Mouse (Mus musculus) intestine, embryonic 16.5 days (tissue): ENCODE data around the gene Bloc1s2. TPM values are rescaled to one million over a fixed set of nuclear protein-coding genes. Genes with fewer than 3 reads are reported as not detected.

Experiments used
- ATAC-seq: fragments of 200-750 bp; cut with Nextera tagmentation; 2 replicates; pipeline ENCODE4 v1.8.0; 2017; ENCODE audit warnings: moderate TSS enrichment, moderate library complexity
- H3K27ac ChIP-seq: fragments of 300-500 bp; sonication (generic); 2 replicates; pipeline ENCODE4 v1.5.1; 2014; ENCODE audit warnings: mild to moderate bottlenecking, low read length
- H3K27me3 ChIP-seq: fragments of 300-500 bp; sonication (generic); replicated peaks from 2 replicates; pipeline ENCODE4 v1.6.1; 2014; ENCODE audit warnings: low read length, control low read depth, mixed read lengths; ENCODE audit not compliant: control insufficient read depth, insufficient read depth
- H3K36me3 ChIP-seq: fragments of 300-500 bp; sonication (generic); 2 replicates; pipeline ENCODE4 v1.6.1; 2014; ENCODE audit warnings: low read length, control low read depth; ENCODE audit not compliant: control insufficient read depth, insufficient read depth
- H3K4me1 ChIP-seq: fragments of 300-500 bp; sonication (generic); 2 replicates; pipeline ENCODE4 v1.6.1; 2014; ENCODE audit warnings: low read length, control low read depth, mixed read lengths; ENCODE audit not compliant: control insufficient read depth, insufficient read depth
- H3K4me2 ChIP-seq: fragments of 300-500 bp; sonication (generic); 2 replicates; pipeline ENCODE4 v1.6.1; 2014; ENCODE audit warnings: low read depth, low read length, control low read depth
- H3K4me3 ChIP-seq: fragments of 300-500 bp; sonication (generic); 2 replicates; pipeline ENCODE4 v1.5.1; 2014; ENCODE audit warnings: mild to moderate bottlenecking, low read length
- H3K9ac ChIP-seq: fragments of 300-500 bp; sonication (generic); 2 replicates; pipeline ENCODE4 v1.6.1; 2014; ENCODE audit warnings: low read depth, low read length
- H3K9me3 ChIP-seq: fragments of 300-500 bp; sonication (generic); 2 replicates; pipeline ENCODE4 v1.6.1; 2016; ENCODE audit warnings: low read length, control low read depth; ENCODE audit not compliant: control insufficient read depth
- WGBS: fragments of 180-500 bp; shearing (Covaris S2); extraction: QIAGEN DNeasy Blood & Tissue Kit; methylation state at CpG from one replicate; pipeline ENCODE4 v1.1.7; 2014; 5-methylcytosine and 5-hydroxymethylcytosine counted together
- polyA plus RNA-seq: library from polyadenylated mRNA; unstranded; fragments of >200 nt; fragmentation: Nextera tagmentation; extraction: Ambion mirVana; gene quantifications from 2 replicates; pipeline ENCODE4 v1.2.1, GENCODE M21; 2015

Bloc1s2 gene
- polyA plus RNA-seq, 1 experiment from 2014 or later = 90.9 TPM

- no peak overlapping the region for H3K9ac ChIP-seq
- no peak overlapping the region for H3K27ac ChIP-seq
- 0 out of 2 replicates have a peak, but pooled peaks cover 6% of the 10 kb centered on the region for H3K36me3 ChIP-seq
- no peak overlapping the region for H3K4me3 ChIP-seq
- H3K27me3 ChIP-seq = no peaks in the 10 kb centered on the region
- ATAC-seq = no peak
- H3K4me1 ChIP-seq = peaks cover 9% of the 10 kb centered on the region; the same call in 1 of the 2 replicates
- H3K4me2 ChIP-seq = no peak overlapping the region
- no peaks in the 10 kb centered on the region for H3K9me3 ChIP-seq
Measured at GRCm38 (mm10) chr19:44108996-44109395, 37.2 kb downstream of the Bloc1s2 start.

DNA sequence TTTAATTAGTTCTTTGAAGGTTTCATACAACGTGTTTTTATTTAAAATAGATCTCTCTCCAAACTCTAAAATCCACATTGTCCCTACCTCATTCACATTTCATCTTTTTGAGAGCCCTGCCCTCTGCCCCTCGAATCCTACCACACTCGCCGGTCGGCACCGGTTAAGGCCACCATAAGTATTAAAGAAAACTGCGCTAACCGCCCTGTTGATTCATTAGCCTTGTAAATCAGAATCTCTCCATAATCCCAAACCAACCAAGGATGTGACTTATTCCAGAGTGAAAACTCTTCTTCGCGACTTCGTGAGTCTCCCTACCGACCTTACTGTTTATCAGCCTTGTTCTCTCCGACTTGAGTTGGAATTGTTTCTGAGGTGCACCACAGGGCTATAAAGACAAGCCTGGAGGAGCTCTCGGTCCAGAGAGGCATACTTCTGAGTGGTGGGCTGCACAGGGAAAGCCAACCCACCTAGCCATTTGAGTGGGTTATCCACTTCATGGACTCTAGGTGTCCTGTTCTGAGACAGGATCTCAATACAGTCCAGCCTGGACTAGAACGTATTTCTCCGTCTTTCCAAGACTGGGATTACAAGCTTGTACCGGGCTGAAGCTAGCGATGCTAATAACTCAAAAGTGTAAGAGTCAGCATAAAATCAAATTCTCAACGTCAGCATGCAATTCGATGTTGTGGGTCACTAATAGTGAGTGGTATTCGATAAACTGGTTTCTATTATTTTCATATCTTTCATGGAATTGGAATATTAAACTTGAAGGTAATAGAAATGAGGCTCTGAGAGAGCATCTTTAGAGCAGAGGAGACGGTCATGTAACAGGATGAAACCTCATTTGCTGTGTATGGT lies 38.4 kb downstream of the Bloc1s2 start:
- ATAC-seq = peak; percentile 39; the same call in 1 of the 2 replicates
- WGBS = 27% methylated on average over 22 of the region's 22 CpGs

DNA sequence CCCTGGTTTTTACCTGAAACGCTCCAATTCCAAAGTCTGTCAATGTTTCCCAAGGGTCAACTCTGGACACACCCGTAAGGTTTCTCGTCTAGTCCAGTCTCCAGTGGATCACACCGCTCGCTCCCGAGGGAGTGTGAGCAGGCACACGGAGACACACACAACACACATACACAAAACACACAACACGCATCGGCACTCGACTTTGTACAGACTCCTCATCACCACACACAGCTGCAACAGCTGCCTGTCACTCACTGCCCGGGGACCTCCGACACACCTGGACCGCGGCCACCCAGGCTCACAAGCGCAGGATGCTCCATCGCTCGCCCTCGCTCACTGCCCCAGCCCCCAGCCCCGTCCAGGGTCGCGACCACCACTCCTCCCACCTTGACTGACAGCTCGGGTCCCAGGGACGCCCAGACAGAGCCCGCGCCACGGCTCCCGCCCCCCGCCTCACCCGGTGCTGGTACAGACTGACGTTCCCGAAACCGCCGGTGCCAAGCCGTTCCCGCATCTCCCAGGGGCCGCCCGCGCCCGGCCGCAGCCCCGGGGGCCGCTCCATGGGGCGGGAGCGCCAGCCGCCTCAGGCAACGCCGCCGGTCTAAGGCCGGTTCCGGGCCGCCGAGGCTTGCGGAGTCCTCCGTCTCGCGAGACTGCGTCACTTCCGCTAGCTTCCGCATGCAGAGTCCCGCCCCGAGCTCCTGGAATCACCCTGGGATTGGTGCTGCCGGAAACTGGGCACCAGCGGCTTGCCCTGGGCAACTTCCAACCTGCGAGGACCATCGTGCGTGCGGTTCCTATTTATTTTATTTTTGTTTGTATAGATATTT lies 39.2 kb downstream of the Bloc1s2 start, which contains the start of gene Chuk:
TSS of gene Chuk (minus strand) at position 650 of the 830 bp plus-strand sequence.
- H3K4me1 ChIP-seq = peaks cover 9% of the 10 kb centered on the region; the same call in 1 of the 2 replicates
- H3K27ac ChIP-seq = peak within 1 kb of the TSS; percentile 45
- H3K9ac ChIP-seq = peak within 1 kb of the TSS; percentile 97
- H3K4me3 ChIP-seq = peak within 1 kb of the TSS; percentile 95
- H3K36me3 ChIP-seq = 0 out of 2 replicates have a peak, but pooled peaks cover 3% of the 10 kb centered on the region
- peak within 1 kb of the TSS; percentile 88 for H3K4me2 ChIP-seq
- WGBS = 1% methylated on average over 67 of the region's 67 CpGs
- ATAC-seq = peak; percentile 98
- no peaks in the 10 kb centered on the region for H3K27me3 ChIP-seq
- no peaks in the 10 kb centered on the region for H3K9me3 ChIP-seq

More for the DNA sequence above, 38.4 kb downstream of the Bloc1s2 start:
- H3K4me3 ChIP-seq = peak overlapping the region; percentile 95
- H3K9me3 ChIP-seq = no peaks in the 10 kb centered on the region
- peaks cover 9% of the 10 kb centered on the region; the same call in 1 of the 2 replicates for H3K4me1 ChIP-seq
- H3K36me3 ChIP-seq = 0 out of 2 replicates have a peak, but pooled peaks cover 6% of the 10 kb centered on the region
- peak overlapping the region; percentile 83 for H3K4me2 ChIP-seq
- peak overlapping the region; percentile 68 for H3K9ac ChIP-seq
- H3K27me3 ChIP-seq = no peaks in the 10 kb centered on the region
- H3K27ac ChIP-seq = no peak overlapping the region

DNA sequence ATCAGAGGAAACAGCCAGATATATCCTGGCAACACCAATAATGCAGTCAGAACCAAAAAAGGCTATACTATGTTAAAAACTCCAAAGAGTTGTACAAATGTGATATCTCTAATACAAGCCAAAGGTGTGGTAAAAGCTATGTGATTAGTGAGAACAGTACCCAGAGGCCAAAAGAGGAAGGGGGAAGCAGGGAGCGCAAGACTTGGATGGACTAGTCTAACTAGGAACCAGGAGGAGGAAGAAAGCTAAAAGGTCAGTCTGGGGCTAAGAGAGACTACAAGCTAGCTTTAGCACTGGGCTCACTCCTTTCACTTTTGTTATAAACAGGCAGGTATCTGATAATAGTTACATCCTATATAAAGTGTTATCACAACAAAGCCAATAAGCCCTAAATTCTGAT lies 41.9 kb downstream of the Bloc1s2 start:
- no peak overlapping the region for H3K9ac ChIP-seq
- H3K4me3 ChIP-seq = no peak overlapping the region
- no peak overlapping the region for H3K27ac ChIP-seq
- H3K36me3 ChIP-seq = no peaks in the 10 kb centered on the region
- 94% methylated on average over 1 of the region's 1 CpGs for WGBS
- peaks cover 9% of the 10 kb centered on the region; the same call in 1 of the 2 replicates for H3K4me1 ChIP-seq
- no peaks in the 10 kb centered on the region for H3K9me3 ChIP-seq
- H3K4me2 ChIP-seq = no peak overlapping the region
- no peaks in the 10 kb centered on the region for H3K27me3 ChIP-seq
- no peak for ATAC-seq

- Histone ChIP-seq H3K4me2 (no peak overlapping the region), H3K9me3 (no peaks in the 10 kb centered on the region), H3K4me1 (peaks cover 8% of the 10 kb centered on the region; the same call in 1 of the 2 replicates), H3K4me3 (no peak overlapping the region), H3K27ac (no peak overlapping the region), H3K36me3 (no peaks in the 10 kb centered on the region), H3K27me3 (no peaks in the 10 kb centered on the region), H3K9ac (no peak overlapping the region)
- WGBS = 89% methylated on average over 3 of the region's 3 CpGs
- no peak for ATAC-seq
Measured at GRCm38 (mm10) chr19:44103001-44103400, 43.2 kb downstream of the Bloc1s2 start.

- H3K36me3 ChIP-seq = peaks cover 7% of the 10 kb centered on the region
Measured at GRCm38 (mm10) chr19:44100840-44101239, 45.4 kb downstream of the Bloc1s2 start.

More at GRCm38 (mm10) chr19:44100840-44101239, 45.4 kb downstream of the Bloc1s2 start:
- Histone ChIP-seq H3K4me1 (no peaks in the 10 kb centered on the region), H3K27me3 (no peaks in the 10 kb centered on the region), H3K4me3 (no peak overlapping the region), H3K9ac (no peak overlapping the region), H3K9me3 (no peaks in the 10 kb centered on the region), H3K27ac (no peak overlapping the region), H3K4me2 (no peak overlapping the region)
- ATAC-seq = no peak

Other genes with a start within 250 kb of the Bloc1s2 start
- gene Dnmbp, start 206.3 kb downstream of the Bloc1s2 start, polyA plus RNA-seq = 34.2 and 34.3 TPM in 2 replicates
- gene Cpn1, start 159.9 kb downstream of the Bloc1s2 start, polyA plus RNA-seq = 27.7 and 32.4 TPM in 2 replicates
- gene Cyp2c23, start 117.2 kb downstream of the Bloc1s2 start, polyA plus RNA-seq = 5.9 and 9.0 TPM in 2 replicates
- 43.9 and 45.3 TPM in 2 replicates for gene Erlin1, start 76.7 kb downstream of the Bloc1s2 start, polyA plus RNA-seq
- 40.0 and 40.2 TPM in 2 replicates for gene Chuk, start 39.0 kb downstream of the Bloc1s2 start, polyA plus RNA-seq
- gene Cwf19l1, start 10.6 kb downstream of the Bloc1s2 start, polyA plus RNA-seq = 27.3 and 28.2 TPM in 2 replicates
- 0.04 TPM in 1 of 2 replicates, not detected in the other for gene Pkd2l1, start 46.0 kb upstream of the Bloc1s2 start, polyA plus RNA-seq
- 0.12 and 0.27 TPM in 2 replicates for gene Scd3, start 56.8 kb upstream of the Bloc1s2 start, polyA plus RNA-seq
- 452 and 553 TPM in 2 replicates for gene Scd2, start 147.2 kb upstream of the Bloc1s2 start, polyA plus RNA-seq
- gene Scd4, start 186.6 kb upstream of the Bloc1s2 start, polyA plus RNA-seq = 0.09 and 0.22 TPM in 2 replicates